Mouse (Mus musculus) 3134 (cell line): Measurements from ENCODE around the gene Gapdhs.
"Not testable (repeated sequence)": the region's sequence is repeated elsewhere in the genome, so short reads cannot be mapped to it uniquely, and the experiment has no call there.

Experiments
- DNase-seq: peaks from one replicate; pipeline ENCODE4 v3.0.0-alpha.2; 2011; ENCODE audit warnings: low spot score; ENCODE audit not compliant: insufficient read length; ENCODE audit errors: extremely low read depth

Gene Gapdhs

DNA sequence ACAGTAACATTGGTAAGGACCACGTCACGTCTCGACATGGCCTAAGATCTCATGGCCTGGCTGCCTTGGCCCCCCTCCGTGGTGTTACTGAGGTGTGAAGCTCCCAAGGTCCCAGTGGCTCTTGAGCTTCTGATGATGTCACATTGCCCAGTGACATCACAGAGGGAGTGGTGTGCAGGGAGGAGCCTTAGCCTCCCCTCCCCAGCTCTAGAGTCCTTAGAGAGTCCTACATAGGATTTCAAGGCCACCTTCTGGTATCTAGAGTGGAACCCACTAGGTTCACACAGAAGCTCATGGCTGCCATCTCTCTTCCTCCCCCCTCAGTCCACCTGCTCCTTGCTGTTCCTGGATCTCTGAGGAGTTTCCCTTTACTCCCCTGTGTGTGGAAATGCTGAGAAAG, at the start of gene Gapdhs:
Gapdhs (minus strand) TSS at position 65 of the 400 bp plus-strand sequence.
- DNase-seq, result not testable (repeated sequence)

GRCm38 (mm10) chr7:30791921-30792320, 48.4 kb upstream of the Gapdhs start:
- DNase-seq, result no peak

DNA sequence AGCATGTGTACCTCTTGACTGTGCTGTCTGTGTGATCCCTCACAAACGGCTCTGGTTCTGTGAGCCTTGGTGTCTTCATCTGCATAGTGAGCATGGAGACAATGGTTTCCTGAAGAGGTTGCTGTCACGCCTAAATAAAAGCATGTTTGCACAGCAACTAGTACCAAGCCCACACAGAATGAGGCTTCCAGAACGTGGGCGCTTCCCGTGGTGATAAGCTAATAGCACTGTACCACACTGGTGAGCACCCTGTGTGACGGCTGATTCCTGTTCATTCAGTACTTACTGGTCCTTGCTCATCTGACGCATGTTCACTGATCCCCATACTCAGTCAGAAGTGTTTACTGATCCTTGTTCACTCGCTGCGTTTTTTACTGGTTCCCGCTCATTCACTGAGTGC, 46.7 kb upstream of the Gapdhs start:
- no peak for DNase-seq

GRCm38 (mm10) chr7:30787377-30788022, 44.0 kb upstream of the Gapdhs start, which contains the start of gene Krtdap:
Gene Krtdap, plus strand, starts transcription at chr7:30787896.
- no peak for DNase-seq

- no peak for DNase-seq
Observed at GRCm38 (mm10) chr7:30785721-30786546, 42.5 kb upstream of the Gapdhs start.

DNA sequence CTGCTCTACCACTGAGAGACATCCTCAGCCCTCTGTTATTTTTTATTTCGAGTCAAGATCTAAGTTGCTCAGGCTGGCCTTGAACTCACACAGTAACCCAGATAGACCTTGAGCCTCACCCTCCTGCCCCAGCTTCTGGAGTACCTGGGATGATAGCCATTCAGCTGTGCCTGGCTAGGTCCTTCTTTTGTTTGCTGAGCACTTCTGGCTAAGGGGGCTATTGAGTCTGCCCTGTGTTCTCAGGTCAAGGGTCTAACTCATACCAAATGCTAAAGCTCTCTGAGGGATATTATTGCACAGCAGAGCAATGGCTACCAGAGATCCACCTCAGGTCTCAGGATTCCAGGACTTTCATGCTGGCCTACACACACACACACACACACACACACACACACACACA, 41.7 kb upstream of the Gapdhs start:
- DNase-seq, result no peak

GRCm38 (mm10) chr7:30782658-30783057, 39.2 kb upstream of the Gapdhs start:
- DNase-seq, result no peak

DNA sequence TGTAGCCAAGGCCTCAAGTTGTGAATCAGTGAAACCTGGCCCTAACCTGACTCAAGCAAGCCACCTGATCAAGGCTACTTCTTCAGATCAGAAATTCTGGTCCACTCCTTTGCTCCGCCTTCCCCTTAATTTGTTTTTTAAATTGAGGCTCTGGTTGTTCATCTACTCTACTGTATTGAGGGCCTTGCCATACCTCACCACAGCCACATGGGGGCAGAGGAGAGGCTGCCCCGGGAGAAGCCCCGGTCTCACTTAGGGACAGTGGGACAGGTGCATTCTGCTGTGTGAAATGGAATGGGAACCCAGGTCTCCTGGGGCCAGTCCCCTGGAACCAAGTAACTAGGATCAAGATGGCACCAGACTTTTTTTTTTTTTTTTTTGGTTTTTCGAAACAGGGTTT, 38.3 kb upstream of the Gapdhs start:
- no peak for DNase-seq

DNA sequence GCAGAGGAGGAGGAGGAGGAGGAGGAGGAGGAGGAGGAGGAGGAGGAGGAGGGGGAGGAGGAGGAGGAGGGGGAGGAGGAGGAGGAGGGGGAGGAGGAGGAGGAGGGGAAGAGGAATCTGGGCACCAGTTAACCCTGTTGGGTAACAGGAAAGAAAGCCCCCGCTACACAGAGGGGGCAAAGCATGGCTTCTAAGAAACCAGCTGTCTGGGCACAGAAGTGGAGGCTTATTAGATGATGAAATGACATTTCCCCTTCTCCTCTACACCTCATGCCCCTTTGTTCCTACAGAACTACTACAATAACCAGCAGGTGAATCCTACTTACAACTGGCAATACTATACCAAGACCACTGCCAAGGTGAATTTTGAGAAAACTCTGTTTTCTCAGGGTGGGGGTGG, 34.4 kb upstream of the Gapdhs start:
- no peak for DNase-seq

DNA sequence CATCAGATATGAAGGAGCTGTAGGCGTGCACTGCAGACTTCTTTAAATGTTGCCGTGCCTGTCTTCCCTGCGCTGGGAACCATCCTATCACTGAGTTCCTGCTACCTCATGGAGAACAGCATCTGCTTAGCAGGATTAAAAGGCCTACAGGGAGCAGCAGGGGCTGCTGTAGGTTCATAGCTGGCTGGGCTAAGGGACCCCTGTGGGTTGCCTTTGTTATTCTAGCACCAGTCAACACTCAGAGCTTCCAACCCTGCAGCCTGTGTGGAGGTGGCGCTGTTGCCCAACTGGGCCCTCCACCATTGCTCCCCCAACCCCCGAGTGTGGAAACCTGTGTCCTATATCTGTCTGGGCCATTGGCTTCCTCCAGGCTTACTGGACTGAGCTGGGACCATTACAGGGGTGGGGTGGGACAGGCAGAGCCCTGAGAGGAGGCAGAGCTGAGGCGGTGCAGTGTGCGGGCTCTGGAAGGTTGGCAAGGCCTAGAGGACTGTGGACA, 33.6 kb upstream of the Gapdhs start:
- DNase-seq, result no peak

DNA sequence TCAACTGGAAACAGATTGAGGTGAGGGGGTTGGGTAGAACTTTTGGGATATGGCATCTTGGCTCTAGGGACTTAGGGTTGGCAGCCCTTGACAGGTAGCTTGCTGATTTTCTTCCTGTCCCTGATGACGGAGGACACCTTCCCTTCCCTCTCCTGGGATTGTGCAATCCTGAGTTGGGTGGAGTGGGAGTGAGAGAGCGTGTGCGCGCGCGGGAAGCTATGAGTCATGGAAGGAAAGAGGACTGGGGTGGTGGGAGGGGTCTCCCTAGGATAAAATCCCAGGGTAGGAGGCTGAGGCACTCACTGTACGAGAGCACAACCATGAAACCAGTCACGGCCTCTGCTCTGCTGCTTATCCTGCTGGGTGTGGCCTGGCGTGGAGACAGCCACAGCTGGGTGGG, 32.6 kb upstream of the Gapdhs start:
- DNase-seq, result no peak

DNA sequence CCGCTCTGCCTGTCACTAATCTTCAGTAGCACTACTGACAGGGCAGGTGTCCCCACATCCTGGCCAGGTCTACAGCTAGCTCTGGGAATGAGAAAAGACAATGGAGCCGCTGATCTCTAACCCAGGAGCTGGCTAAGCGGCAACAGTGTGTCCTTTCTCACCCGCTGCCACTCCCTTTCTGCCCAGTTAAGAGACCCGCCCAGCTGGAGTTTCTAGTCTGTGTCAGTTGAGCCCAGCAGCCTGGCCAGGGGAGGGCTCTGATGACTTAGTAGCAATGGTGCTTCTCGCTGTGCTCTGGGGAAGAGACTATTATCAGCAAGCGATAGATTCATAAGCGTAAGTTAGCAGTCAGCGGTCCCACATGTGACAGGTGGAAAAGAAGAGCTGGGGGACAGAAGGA, 25.8 kb upstream of the Gapdhs start:
- no peak for DNase-seq

DNA sequence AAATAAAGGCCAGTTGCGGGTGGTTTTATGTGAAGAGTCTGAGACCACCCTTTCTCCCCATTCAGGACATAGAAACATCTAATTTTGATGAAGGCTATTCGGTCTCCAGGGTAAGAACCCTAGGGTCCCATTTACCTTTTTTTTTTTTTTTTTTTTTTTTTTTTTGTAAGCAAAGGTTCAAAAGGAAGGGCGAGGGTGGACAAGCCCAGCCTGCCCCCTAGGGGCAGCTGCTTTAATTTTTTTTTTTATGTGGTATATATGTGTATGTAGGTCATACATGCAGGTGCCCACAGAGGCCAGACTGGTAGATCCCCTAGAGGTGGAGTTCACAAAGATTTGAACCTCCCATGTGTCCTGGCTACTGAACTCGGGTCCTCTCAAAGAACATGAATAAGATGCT, 22.9 kb upstream of the Gapdhs start:
- no peak for DNase-seq

DNA sequence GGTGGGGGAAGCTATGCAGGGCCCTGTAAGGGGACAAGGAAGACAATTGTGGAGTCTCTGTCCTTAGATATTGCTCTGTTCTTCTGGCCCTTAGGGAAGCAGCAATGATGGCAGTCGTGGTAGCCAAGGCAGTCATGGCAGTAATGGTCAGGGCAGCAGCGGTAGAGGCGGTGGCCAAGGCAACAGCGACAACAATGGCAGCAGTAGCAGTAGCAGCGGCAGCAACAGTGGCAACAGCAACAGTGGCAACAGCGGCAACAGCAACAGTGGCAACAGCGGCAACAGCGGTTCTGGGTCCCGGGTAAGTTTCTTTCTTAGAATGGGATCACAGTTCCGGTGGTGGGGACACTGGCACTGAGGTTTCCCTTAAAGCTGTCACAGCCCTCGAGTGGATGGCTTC, 21.7 kb upstream of the Gapdhs start:
- DNase-seq, result no peak

DNA sequence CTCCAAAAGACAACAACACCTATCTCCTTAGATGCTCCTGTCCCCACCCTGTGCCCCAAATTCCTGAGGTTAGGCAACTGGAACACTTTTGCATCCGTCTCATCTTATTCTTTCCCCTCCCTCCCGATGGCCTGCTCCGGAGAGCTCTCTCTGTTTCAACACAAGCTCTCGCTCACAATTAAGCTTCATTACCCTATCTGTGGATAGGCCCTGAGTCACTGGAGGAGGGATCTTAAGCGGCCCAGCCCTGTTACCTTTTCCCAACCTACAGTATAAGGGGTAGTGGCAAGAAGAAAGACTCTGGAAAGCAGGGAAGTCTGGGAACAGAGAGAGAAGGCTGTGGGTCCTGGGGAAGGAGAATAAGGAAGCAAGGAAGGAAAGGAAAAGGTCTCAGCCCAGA, 20.0 kb upstream of the Gapdhs start, which contains the start of gene Dmkn:
Dmkn (plus strand) TSS at position 301 of the 400 bp plus-strand sequence.
- no peak for DNase-seq

- no peak for DNase-seq
Observed at GRCm38 (mm10) chr7:30761769-30762352, 18.4 kb upstream of the Gapdhs start.

DNA sequence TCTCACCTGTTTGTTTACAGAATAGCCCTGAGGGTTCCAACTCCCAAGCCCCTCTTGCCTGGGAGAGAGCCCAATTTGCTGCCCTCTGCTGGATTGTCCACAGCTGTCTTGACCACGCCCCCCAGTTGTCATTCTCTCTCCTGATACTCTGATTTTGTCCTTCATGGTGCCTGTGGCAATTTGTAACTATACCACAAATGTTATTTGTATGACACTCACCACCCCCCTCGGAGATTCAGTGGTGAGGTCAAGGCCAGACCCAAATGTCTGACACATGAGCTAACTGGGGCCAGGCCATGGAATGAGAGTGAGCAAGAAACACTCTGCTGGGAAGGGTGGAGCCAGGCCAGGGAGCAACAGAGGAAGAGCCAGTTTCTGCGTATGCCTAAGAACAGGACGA, 15.4 kb upstream of the Gapdhs start:
- DNase-seq, result peak; percentile 45

DNA sequence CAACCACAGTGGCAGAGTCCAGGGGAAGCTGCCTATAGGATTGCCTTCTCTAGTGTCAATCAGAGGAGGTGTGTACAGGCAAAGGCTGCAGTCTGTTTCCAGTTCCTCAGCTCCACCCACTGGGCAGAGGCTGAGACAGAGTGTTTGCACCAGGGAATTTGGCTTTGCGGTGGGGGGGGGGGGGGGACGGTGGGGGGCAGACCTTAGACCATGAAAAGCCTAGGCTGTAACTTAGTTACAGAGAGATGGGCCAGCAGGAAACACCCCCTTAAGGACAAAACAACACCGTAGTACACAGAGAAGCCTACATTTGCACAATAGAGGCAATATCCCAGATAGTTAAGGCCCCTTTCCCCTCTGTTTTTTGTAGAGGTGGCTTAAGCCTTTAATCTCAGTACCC, 13.5 kb upstream of the Gapdhs start:
- DNase-seq, result no peak

DNA sequence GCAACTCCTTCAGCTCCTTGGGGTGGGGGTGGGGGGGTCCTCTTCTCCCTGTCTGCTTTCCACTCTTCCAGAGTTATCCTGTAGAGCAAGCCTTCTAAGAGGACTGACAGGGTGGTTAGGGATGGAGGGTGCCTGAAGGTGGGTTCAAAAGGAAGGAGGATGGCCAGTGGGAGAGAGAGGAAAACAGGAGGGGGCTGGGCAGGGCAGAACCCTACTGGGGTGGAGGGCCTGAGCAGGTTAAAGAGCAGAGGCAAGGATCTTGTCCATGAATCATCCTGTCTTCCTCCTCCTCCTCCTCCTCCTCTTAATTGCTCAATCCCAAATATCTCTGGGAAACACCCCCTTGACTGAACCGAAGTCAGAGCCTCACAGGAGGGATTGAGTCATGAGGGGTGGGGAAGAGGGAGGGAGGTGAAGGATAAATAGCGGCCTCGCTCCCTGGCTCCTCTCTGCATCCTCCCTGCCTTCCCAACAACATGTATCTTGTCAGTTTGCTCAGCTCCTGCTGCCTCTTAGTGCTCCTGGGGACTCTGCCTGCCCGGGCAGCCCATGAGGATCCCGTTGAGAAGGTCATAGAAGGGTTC, 7.7 kb upstream of the Gapdhs start, which contains the start of gene Sbsn:
Sbsn (plus strand) TSS at position 386 of the 584 bp plus-strand sequence.
- DNase-seq, result peak; percentile 31

DNA sequence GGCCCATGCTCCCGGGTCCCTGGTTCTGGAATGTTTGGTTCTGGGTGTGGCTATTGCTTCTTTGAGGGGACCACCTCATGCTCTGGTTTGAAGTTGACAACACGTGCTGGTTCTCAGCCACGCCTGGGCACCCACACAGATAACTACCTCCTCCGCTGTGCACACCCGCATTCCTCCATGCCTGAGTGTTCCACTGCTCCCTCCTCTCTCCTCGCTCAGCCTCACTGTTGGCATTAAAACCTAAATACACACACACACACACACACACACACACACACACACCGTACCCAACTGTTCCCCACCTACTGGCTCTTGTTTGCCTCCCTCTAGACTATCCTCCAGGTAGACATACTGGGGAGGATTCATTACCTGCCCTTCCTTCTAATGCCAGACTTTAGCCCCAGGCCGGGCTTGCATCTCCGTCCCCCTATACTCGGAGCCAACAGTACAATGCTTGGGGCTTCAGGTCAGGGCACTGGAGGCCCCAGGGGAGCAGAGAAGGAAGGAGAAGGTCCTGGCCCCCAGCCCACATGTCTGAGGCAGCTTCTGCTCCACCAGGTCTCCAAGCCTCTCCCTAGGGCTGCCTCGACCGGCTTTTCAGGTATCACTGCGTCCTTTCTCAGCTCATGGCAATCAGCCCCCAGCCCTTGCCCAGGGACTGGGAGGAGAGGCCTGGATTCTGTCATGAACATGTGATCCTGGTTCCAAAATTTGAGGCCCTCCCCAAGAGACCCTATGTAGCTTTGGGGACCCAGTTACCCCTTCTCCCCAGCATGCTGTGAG, 6.5 kb upstream of the Gapdhs start:
- no peak for DNase-seq
